In the genomic region with DNA sequence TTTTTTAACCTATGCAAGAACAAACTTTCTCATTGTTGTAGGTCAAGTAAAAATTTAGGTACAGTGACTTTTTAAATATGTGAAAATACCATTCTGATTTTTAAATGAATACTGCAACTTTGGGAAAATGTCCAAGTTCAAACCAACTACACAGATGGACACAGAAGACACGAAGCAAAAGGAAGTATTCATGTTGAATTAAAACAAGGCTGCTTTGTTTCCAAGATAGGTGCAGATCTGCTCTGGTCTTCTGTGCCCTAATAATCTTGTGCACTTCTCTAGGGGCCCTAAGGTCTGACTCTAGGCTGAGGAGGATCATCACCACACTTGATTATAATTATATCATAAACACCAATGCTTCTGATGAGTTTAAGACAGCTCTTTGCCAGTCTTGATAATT, we compare ENCODE assay signal across 25 mouse cellular contexts. TPM values are rescaled to one million over a fixed set of nuclear protein-coding genes. Genes with fewer than 3 reads are reported as not detected.
DNase-seq lines count a peak whose midpoint lies in the region; ATAC-seq and TF ChIP-seq lines count a peak whose summit lies in the region.
"Had no signal": no experiment of that assay in that cellular context is flagged by ENCODE, and none has a peak within 500 bp of the region (broad histone marks: within the 10 kb centered on the region; RNA-seq: fewer than 3 reads in every experiment).

No protein-coding gene starts in this region.

- peak overlapping the region; percentile 13; the same call in 1 of the 2 replicates for H3K4me3 ChIP-seq in forebrain, embryonic 15.5 days
- no peak overlapping the region for H3K4me3 ChIP-seq in forebrain, embryonic 12.5 days (replicated peaks)
- no peak overlapping the region for H3K4me3 ChIP-seq in neural tube, embryonic 12.5 days
- H3K4me3 ChIP-seq in hindbrain, postnatal 0 days (ENCODE audit: low read length): no peak overlapping the region
- no peak overlapping the region for H3K4me3 ChIP-seq in liver, embryonic 11.5 days (ENCODE audit: low read depth, low read length)
- H3K4me3 ChIP-seq: embryonic facial prominence, embryonic 15.5 days; heart, embryonic 10.5 days; limb, embryonic 13.5 days; liver, embryonic 13.5 days; megakaryocyte, embryonic 14.5 days had no signal

- no peak overlapping the region for H3K27ac ChIP-seq in forebrain, embryonic 15.5 days (replicated peaks)
- H3K27ac ChIP-seq in forebrain, embryonic 12.5 days: no peak overlapping the region
- no peak overlapping the region for H3K27ac ChIP-seq in neural tube, embryonic 12.5 days
- no peak overlapping the region for H3K27ac ChIP-seq in hindbrain, postnatal 0 days
- H3K27ac ChIP-seq in liver, embryonic 11.5 days (ENCODE audit: low read depth, low read length): no peak overlapping the region
- H3K27ac ChIP-seq: embryonic facial prominence, embryonic 15.5 days; heart, embryonic 10.5 days; limb, embryonic 13.5 days; liver, embryonic 13.5 days had no signal

- peak overlapping the region; percentile 30 for H3K4me2 ChIP-seq in forebrain, embryonic 15.5 days (replicated peaks)
- no peak overlapping the region for H3K4me2 ChIP-seq in forebrain, embryonic 12.5 days
- peak overlapping the region; percentile 19; the same call in 1 of the 2 replicates for H3K4me2 ChIP-seq in neural tube, embryonic 12.5 days (replicated peaks)
- H3K4me2 ChIP-seq in hindbrain, postnatal 0 days (ENCODE audit: low read depth, low read length): peak overlapping the region; percentile 96
- H3K4me2 ChIP-seq in liver, embryonic 11.5 days: no peak overlapping the region
- H3K4me2 ChIP-seq: embryonic facial prominence, embryonic 15.5 days; limb, embryonic 13.5 days; liver, embryonic 13.5 days; lung, embryonic 14.5 days had no signal

- no peak overlapping the region for H3K9ac ChIP-seq in forebrain, embryonic 15.5 days (replicated peaks)
- no peak overlapping the region for H3K9ac ChIP-seq in forebrain, embryonic 12.5 days
- no peak overlapping the region for H3K9ac ChIP-seq in neural tube, embryonic 12.5 days
- H3K9ac ChIP-seq in hindbrain, postnatal 0 days (replicated peaks; ENCODE audit: low read length): no peak overlapping the region
- no peak overlapping the region for H3K9ac ChIP-seq in liver, embryonic 11.5 days (ENCODE audit: low read depth, low read length)
- H3K9ac ChIP-seq: embryonic facial prominence, embryonic 15.5 days; limb, embryonic 13.5 days; liver, embryonic 13.5 days; lung, embryonic 14.5 days had no signal

- DNase-seq in neural tube, embryonic 10.5 days (ENCODE audit: extremely low spot score, low spot score): no peak
- DNase-seq in hindbrain, postnatal 0 days (ENCODE audit: low spot score): no peak
- no peak for DNase-seq in adrenal gland, postnatal 4 days (ENCODE audit: low spot score in 2 of 2)
- no peak for DNase-seq in liver, embryonic 11.5 days (ENCODE audit: low spot score)
- DNase-seq: adrenal gland, adult 2 months; B cell, adult 2 months; cerebellum, adult 18-20 months; gastrocnemius, postnatal 10 days; kidney, adult 9 months; kidney, postnatal 14 days; liver, embryonic 13.5 days; lung, embryonic 14.5 days; lung, postnatal 36 days; right cerebral cortex, adult 18-20 months; thymus, adult 18-20 months had no signal

- no peaks in the 10 kb centered on the region for H3K36me3 ChIP-seq in forebrain, embryonic 15.5 days
- no peaks in the 10 kb centered on the region for H3K36me3 ChIP-seq in forebrain, embryonic 12.5 days (replicated peaks)
- no peaks in the 10 kb centered on the region for H3K36me3 ChIP-seq in neural tube, embryonic 12.5 days
- no peaks in the 10 kb centered on the region for H3K36me3 ChIP-seq in hindbrain, postnatal 0 days (ENCODE audit: insufficient read depth, low read length)
- no peaks in the 10 kb centered on the region for H3K36me3 ChIP-seq in liver, embryonic 11.5 days (ENCODE audit: control insufficient read depth, insufficient read depth, low read length)
- H3K36me3 ChIP-seq: embryonic facial prominence, embryonic 15.5 days; heart, embryonic 10.5 days; limb, embryonic 13.5 days; liver, embryonic 13.5 days had no signal

- no peak for TF ChIP-seq CTCF in hindbrain, postnatal 0 days (IDR thresholded peaks at IDR 0.05; ENCODE audit: low read depth)

- 28% methylated on average over 1 of the region's 1 CpGs for WGBS in forebrain, embryonic 15.5 days
- 51% methylated on average over 1 of the region's 1 CpGs for WGBS in forebrain, embryonic 12.5 days
- WGBS in neural tube, embryonic 12.5 days: 52% methylated on average over 1 of the region's 1 CpGs
- 45% methylated on average over 1 of the region's 1 CpGs for WGBS in hindbrain, postnatal 0 days
- 53% methylated on average over 1 of the region's 1 CpGs for whole genome bisulfite sequencing in liver, embryonic 11.5 days

- no peaks in the 10 kb centered on the region for H3K27me3 ChIP-seq in forebrain, embryonic 15.5 days
- H3K27me3 ChIP-seq in forebrain, embryonic 12.5 days: peaks cover 21% of the 10 kb centered on the region
- peaks cover 2% of the 10 kb centered on the region; the same call in 1 of the 2 replicates for H3K27me3 ChIP-seq in neural tube, embryonic 12.5 days (replicated peaks)
- no peaks in the 10 kb centered on the region for H3K27me3 ChIP-seq in hindbrain, postnatal 0 days (ENCODE audit: insufficient read depth, low read length)
- peaks cover 27% of the 10 kb centered on the region for H3K27me3 ChIP-seq in liver, embryonic 11.5 days (replicated peaks; ENCODE audit: control insufficient read depth, insufficient read depth, low read length)

- H3K4me1 ChIP-seq in forebrain, embryonic 15.5 days: peaks cover 10% of the 10 kb centered on the region
- peaks cover 13% of the 10 kb centered on the region for H3K4me1 ChIP-seq in forebrain, embryonic 12.5 days
- peaks cover 5% of the 10 kb centered on the region; the same call in 1 of the 2 replicates for H3K4me1 ChIP-seq in neural tube, embryonic 12.5 days
- H3K4me1 ChIP-seq in hindbrain, postnatal 0 days (ENCODE audit: insufficient read depth, low read length): no peaks in the 10 kb centered on the region
- no peaks in the 10 kb centered on the region for H3K4me1 ChIP-seq in liver, embryonic 11.5 days (replicated peaks; ENCODE audit: control insufficient read depth, insufficient read depth, low read length)

- no peak for ATAC-seq in forebrain, embryonic 15.5 days (replicated peaks)
- ATAC-seq in forebrain, embryonic 12.5 days (ENCODE audit: low FRiP score): no peak
- no peak for ATAC-seq in neural tube, embryonic 12.5 days (ENCODE audit: low FRiP score, low read depth)
- ATAC-seq in hindbrain, postnatal 0 days: no peak
- ATAC-seq in liver, embryonic 11.5 days (replicated peaks; ENCODE audit: low FRiP score): no peak
- ATAC-seq: intestine, embryonic 16.5 days had no signal

- H3K9me3 ChIP-seq in forebrain, embryonic 15.5 days: no peaks in the 10 kb centered on the region
- no peaks in the 10 kb centered on the region for H3K9me3 ChIP-seq in forebrain, embryonic 12.5 days
- H3K9me3 ChIP-seq in neural tube, embryonic 12.5 days: no peaks in the 10 kb centered on the region
- no peaks in the 10 kb centered on the region for H3K9me3 ChIP-seq in hindbrain, postnatal 0 days (ENCODE audit: low read length)
- H3K9me3 ChIP-seq in liver, embryonic 11.5 days (ENCODE audit: control insufficient read depth, low read length): no peaks in the 10 kb centered on the region
- H3K9me3 ChIP-seq: embryonic facial prominence, embryonic 15.5 days; heart, embryonic 10.5 days; limb, embryonic 13.5 days; liver, embryonic 13.5 days; megakaryocyte, embryonic 14.5 days had no signal

RNA-seq across cellular contexts. Expression of a gene that starts 4.1 kb away (rescaled TPM):
- polyA plus RNA-seq in forebrain, embryonic 15.5 days (2015; fragmentation: Nextera tagmentation; extraction: Ambion mirVana): 71.3 and 75.5 TPM in 2 replicates
- polyA plus RNA-seq in forebrain, embryonic 12.5 days (2016; fragmentation: Nextera tagmentation; extraction: Ambion mirVana): 34.9 and 35.4 TPM in 2 replicates
- polyA plus RNA-seq in neural tube, embryonic 12.5 days (2016; fragmentation: Nextera tagmentation; extraction: Ambion mirVana): 31.9 and 33.9 TPM in 2 replicates
- total RNA-seq in hindbrain, postnatal 0 days (2014; rRNA removed): 112 and 121 TPM in 2 replicates
- polyA plus RNA-seq in hindbrain, postnatal 0 days (2015; fragmentation: Nextera tagmentation; extraction: Ambion mirVana): 34.9 and 35.3 TPM in 2 replicates
- total RNA-seq in adrenal gland, postnatal 4 days (2021): 10 to 100 TPM; 31.5 to 40.7 TPM
- 0.57 and 0.62 TPM in 2 replicates for polyA plus RNA-seq in liver, embryonic 11.5 days (2014; fragmentation: Nextera tagmentation; extraction: Ambion mirVana)
- total RNA-seq: granulocyte monocyte progenitor cell, adult 5-6 weeks; MEL had no signal

Comparison
In these comparisons a context has a peak if more than half of its experiments do, and no peak if none do; other contexts are left out.
1. H3K4me2 ChIP-seq: peak in forebrain, embryonic 15.5 days (single experiment), neural tube, embryonic 12.5 days (single experiment) and hindbrain, postnatal 0 days (single experiment); none in forebrain, embryonic 12.5 days (single experiment) and liver, embryonic 11.5 days (single experiment).
2. RNA of a gene that starts 4.1 kb away (polyA plus RNA-seq): 71.3 to 75.5 TPM in forebrain, embryonic 15.5 days, 34.9 to 35.3 TPM in hindbrain, postnatal 0 days, 34.9 to 35.4 TPM in forebrain, embryonic 12.5 days and 31.9 to 33.9 TPM in neural tube, embryonic 12.5 days; 0.57 to 0.62 TPM in liver, embryonic 11.5 days; every median in the first group is over 10 times any median in the second.